Mouse (Mus musculus): Measurements from ENCODE around the gene Man1c1.

- TF ChIP-seq CTCF (IDR thresholded peaks at IDR 0.05; ENCODE audit: low read depth) (no peak), EP300 (IDR thresholded peaks at IDR 0.05; ENCODE audit: low read depth) (no peak)
These were observed 22.3 kb downstream of the Man1c1 start for GRCm38 (mm10) chr4:134681819-134682218.
